Mouse (Mus musculus): ENCODE data around the gene Tmem178b. TPM values are rescaled to one million over a fixed set of nuclear protein-coding genes. Genes with fewer than 3 reads are reported as not detected.

The Tmem178b gene
- polyA plus RNA-seq, 1 experiment from 2014 or later = 0.14 TPM

DNA sequence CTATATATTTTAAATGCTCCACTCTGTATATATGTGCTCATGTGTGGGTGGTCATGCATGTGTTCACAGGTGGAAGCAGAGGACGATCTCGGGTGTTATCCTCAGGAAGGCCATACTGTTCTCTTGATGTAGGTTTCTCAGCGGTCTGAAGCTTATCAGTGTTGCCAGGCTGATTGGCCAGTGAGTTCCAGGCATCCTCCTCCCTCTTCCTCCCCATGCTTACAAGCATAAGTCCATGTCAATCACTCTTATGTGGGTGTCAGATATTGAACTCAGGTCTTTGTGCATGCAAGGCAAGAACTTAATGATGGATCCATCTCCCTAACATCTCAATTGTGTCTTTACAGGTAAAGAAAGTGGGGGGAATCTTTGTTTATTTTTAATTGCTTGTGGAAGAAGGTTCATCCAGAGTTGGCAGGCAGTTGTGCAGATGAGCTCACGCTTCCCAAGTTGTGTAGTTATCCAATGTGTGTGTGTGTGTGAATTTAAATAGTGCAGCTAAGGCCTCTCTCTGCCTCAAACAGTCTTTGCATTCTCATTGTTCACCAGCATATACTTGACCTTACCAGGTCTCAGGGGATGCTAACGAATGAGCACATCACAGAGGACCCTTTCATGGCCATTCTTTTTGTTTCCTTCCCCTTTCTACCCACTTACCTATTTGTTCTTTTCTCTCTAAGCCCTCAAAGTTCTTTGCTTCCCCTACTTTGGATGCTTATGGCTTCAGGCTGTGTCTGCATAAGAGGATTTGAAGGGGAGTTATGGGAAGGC lies 72.8 kb downstream of the Tmem178b start:
- Histone ChIP-seq H3K9me3 (ENCODE audit: control insufficient read depth, low read length) (no peaks in the 10 kb centered on the region), H3K4me1 (replicated peaks; ENCODE audit: control insufficient read depth, insufficient read depth, low read length) (no peaks in the 10 kb centered on the region), H3K4me3 (ENCODE audit: low read length) (no peak overlapping the region), H3K9ac (ENCODE audit: low read length) (no peak overlapping the region), H3K27me3 (ENCODE audit: control insufficient read depth, insufficient read depth, low read depth, low read length) (no peaks in the 10 kb centered on the region), H3K27ac (ENCODE audit: low read length) (no peak overlapping the region), H3K4me2 (ENCODE audit: low read depth, low read length) (no peak overlapping the region), H3K36me3 (ENCODE audit: control insufficient read depth, insufficient read depth, low read length) (no peaks in the 10 kb centered on the region)
- no peak for ATAC-seq (ENCODE audit: low read depth)
- WGBS = 67% methylated on average over 5 of the region's 5 CpGs

DNA sequence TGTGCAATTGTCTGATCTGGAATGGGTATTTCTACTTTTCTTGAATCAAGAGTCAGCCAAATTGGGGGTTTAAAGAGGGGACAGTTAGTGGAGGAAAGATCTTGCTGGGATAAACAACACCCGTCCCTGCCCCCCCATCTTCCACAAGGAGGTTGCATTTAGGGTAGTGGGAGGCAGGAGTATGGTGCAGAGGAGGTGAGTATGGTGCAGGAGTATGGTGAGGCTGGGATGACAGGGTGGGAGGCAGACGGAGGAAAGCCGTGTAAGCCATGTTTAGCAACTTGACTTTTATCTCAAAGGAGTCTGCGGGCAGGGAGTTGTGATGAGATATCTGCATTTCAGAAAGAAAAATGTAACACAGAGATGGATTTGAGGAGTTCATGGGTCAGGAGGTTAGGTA lies 73.5 kb downstream of the Tmem178b start:
- Histone ChIP-seq H3K4me2 (ENCODE audit: low read depth, low read length) (no peak overlapping the region), H3K36me3 (ENCODE audit: control insufficient read depth, insufficient read depth, low read length) (no peaks in the 10 kb centered on the region), H3K9ac (ENCODE audit: low read length) (no peak overlapping the region), H3K27ac (ENCODE audit: low read length) (no peak overlapping the region), H3K4me1 (replicated peaks; ENCODE audit: control insufficient read depth, insufficient read depth, low read length) (no peaks in the 10 kb centered on the region), H3K27me3 (ENCODE audit: control insufficient read depth, insufficient read depth, low read depth, low read length) (no peaks in the 10 kb centered on the region), H3K9me3 (ENCODE audit: control insufficient read depth, low read length) (no peaks in the 10 kb centered on the region), H3K4me3 (ENCODE audit: low read length) (no peak overlapping the region)
- 61% methylated on average over 4 of the region's 4 CpGs for WGBS
- no peak for ATAC-seq (ENCODE audit: low read depth)

GRCm38 (mm10) chr6:39953951-39954350 lies 80.9 kb downstream of the Tmem178b start:
- Histone ChIP-seq H3K36me3 (ENCODE audit: control insufficient read depth, insufficient read depth, low read length) (no peaks in the 10 kb centered on the region), H3K27ac (ENCODE audit: low read length) (no peak overlapping the region), H3K4me3 (ENCODE audit: low read length) (no peak overlapping the region), H3K9me3 (ENCODE audit: control insufficient read depth, low read length) (no peaks in the 10 kb centered on the region), H3K4me1 (replicated peaks; ENCODE audit: control insufficient read depth, insufficient read depth, low read length) (no peaks in the 10 kb centered on the region), H3K9ac (ENCODE audit: low read length) (no peak overlapping the region), H3K4me2 (ENCODE audit: low read depth, low read length) (no peak overlapping the region), H3K27me3 (ENCODE audit: control insufficient read depth, insufficient read depth, low read depth, low read length) (no peaks in the 10 kb centered on the region)
- ATAC-seq (ENCODE audit: low read depth) = no peak
- WGBS = 84% methylated on average over 5 of the region's 5 CpGs

GRCm38 (mm10) chr6:39955211-39955610 lies 82.1 kb downstream of the Tmem178b start:
- Histone ChIP-seq H3K4me2 (ENCODE audit: low read depth, low read length) (no peak overlapping the region), H3K27me3 (ENCODE audit: control insufficient read depth, insufficient read depth, low read depth, low read length) (no peaks in the 10 kb centered on the region), H3K4me3 (ENCODE audit: low read length) (no peak overlapping the region), H3K4me1 (replicated peaks; ENCODE audit: control insufficient read depth, insufficient read depth, low read length) (no peaks in the 10 kb centered on the region), H3K9ac (ENCODE audit: low read length) (no peak overlapping the region), H3K27ac (ENCODE audit: low read length) (no peak overlapping the region), H3K36me3 (ENCODE audit: control insufficient read depth, insufficient read depth, low read length) (no peaks in the 10 kb centered on the region), H3K9me3 (ENCODE audit: control insufficient read depth, low read length) (no peaks in the 10 kb centered on the region)
- ATAC-seq (ENCODE audit: low read depth) = no peak
- 79% methylated on average over 2 of the region's 2 CpGs for WGBS

- Histone ChIP-seq H3K4me2 (ENCODE audit: low read depth, low read length) (no peak overlapping the region), H3K4me3 (ENCODE audit: low read length) (no peak overlapping the region), H3K27ac (ENCODE audit: low read length) (no peak overlapping the region), H3K36me3 (ENCODE audit: control insufficient read depth, insufficient read depth, low read length) (no peaks in the 10 kb centered on the region), H3K27me3 (ENCODE audit: control insufficient read depth, insufficient read depth, low read depth, low read length) (no peaks in the 10 kb centered on the region), H3K9me3 (ENCODE audit: control insufficient read depth, low read length) (no peaks in the 10 kb centered on the region), H3K9ac (ENCODE audit: low read length) (no peak overlapping the region), H3K4me1 (replicated peaks; ENCODE audit: control insufficient read depth, insufficient read depth, low read length) (no peaks in the 10 kb centered on the region)
- ATAC-seq (ENCODE audit: low read depth) = no peak
- 42% methylated on average over 4 of the region's 4 CpGs for WGBS
Measured at GRCm38 (mm10) chr6:39964606-39965005, 91.5 kb downstream of the Tmem178b start.

DNA sequence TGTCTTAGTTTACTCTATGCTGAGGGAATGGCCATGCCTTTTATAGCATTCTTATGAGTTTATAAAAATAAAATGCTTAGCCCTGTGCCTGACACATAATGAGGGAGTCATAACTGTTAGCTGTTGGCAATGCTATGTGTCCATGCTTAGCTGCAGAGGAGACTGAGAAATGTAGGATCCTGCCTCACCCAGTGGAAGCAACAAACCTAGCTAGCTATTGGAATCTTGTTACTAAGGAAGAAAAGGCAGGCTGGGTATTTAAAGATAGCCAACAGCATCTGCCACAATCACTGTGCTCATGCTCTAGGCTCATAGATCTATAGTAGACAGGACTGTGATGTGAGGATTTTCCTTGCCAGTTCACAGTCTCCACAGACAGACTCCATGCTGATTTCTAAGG lies 97.2 kb downstream of the Tmem178b start:
- no peak overlapping the region for H3K27ac ChIP-seq (ENCODE audit: low read length)
- H3K4me3 ChIP-seq (ENCODE audit: low read length) = no peak overlapping the region
- no peaks in the 10 kb centered on the region for H3K9me3 ChIP-seq (ENCODE audit: control insufficient read depth, low read length)
- H3K36me3 ChIP-seq (ENCODE audit: control insufficient read depth, insufficient read depth, low read length) = no peaks in the 10 kb centered on the region
- no peak for ATAC-seq (ENCODE audit: low read depth)
- H3K9ac ChIP-seq (ENCODE audit: low read length) = no peak overlapping the region
- no peak overlapping the region for H3K4me2 ChIP-seq (ENCODE audit: low read depth, low read length)
- no peaks in the 10 kb centered on the region for H3K4me1 ChIP-seq (replicated peaks; ENCODE audit: control insufficient read depth, insufficient read depth, low read length)
- H3K27me3 ChIP-seq (ENCODE audit: control insufficient read depth, insufficient read depth, low read depth, low read length) = no peaks in the 10 kb centered on the region

DNA sequence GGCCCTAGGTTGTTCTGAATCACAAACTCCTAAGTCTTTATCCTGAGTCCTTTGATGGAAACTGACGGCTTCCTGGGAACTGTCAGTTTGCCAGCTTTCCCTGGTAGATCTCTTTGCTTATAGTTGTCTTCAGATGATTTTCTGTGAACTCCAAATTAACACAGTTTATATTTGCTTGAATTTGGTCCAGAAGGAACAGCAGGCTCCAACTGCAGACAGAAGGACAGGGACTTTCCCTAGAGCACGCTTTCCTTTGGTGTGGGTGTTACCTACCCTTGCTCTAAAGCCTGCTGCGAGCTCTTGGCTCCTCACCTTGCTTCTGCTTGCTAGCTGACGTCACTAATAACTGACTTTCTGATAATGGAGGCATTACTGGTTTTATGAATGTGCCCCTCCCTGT lies 105.9 kb downstream of the Tmem178b start:
- no peaks in the 10 kb centered on the region for H3K4me1 ChIP-seq (replicated peaks; ENCODE audit: control insufficient read depth, insufficient read depth, low read length)
- H3K36me3 ChIP-seq (ENCODE audit: control insufficient read depth, insufficient read depth, low read length) = no peaks in the 10 kb centered on the region

GRCm38 (mm10) chr6:39990772-39991171 lies 117.7 kb downstream of the Tmem178b start:
- H3K4me3 ChIP-seq (ENCODE audit: low read length) = no peak overlapping the region
- H3K9me3 ChIP-seq (ENCODE audit: control insufficient read depth, low read length) = no peaks in the 10 kb centered on the region
- peak; percentile 45; the same call in 1 of the 2 replicates for ATAC-seq (ENCODE audit: low read depth)
- H3K4me2 ChIP-seq (ENCODE audit: low read depth, low read length) = no peak overlapping the region
- no peak overlapping the region for H3K9ac ChIP-seq (ENCODE audit: low read length)
- H3K4me1 ChIP-seq (replicated peaks; ENCODE audit: control insufficient read depth, insufficient read depth, low read length) = no peaks in the 10 kb centered on the region
- no peak overlapping the region for H3K27ac ChIP-seq (ENCODE audit: low read length)
- 47% methylated on average over 4 of the region's 4 CpGs for whole genome bisulfite sequencing
- no peaks in the 10 kb centered on the region for H3K36me3 ChIP-seq (ENCODE audit: control insufficient read depth, insufficient read depth, low read length)
- no peaks in the 10 kb centered on the region for H3K27me3 ChIP-seq (ENCODE audit: control insufficient read depth, insufficient read depth, low read depth, low read length)

More for the DNA sequence above, 105.9 kb downstream of the Tmem178b start:
- Histone ChIP-seq H3K4me3 (ENCODE audit: low read length) (no peak overlapping the region), H3K9me3 (ENCODE audit: control insufficient read depth, low read length) (no peaks in the 10 kb centered on the region), H3K9ac (ENCODE audit: low read length) (no peak overlapping the region), H3K4me2 (ENCODE audit: low read depth, low read length) (no peak overlapping the region), H3K27ac (ENCODE audit: low read length) (no peak overlapping the region), H3K27me3 (ENCODE audit: control insufficient read depth, insufficient read depth, low read depth, low read length) (no peaks in the 10 kb centered on the region)
- WGBS = 70% methylated on average over 4 of the region's 4 CpGs
- ATAC-seq (ENCODE audit: low read depth) = no peak

- no peak overlapping the region for H3K4me2 ChIP-seq (ENCODE audit: low read depth, low read length)
- no peak for ATAC-seq (ENCODE audit: low read depth)
- no peaks in the 10 kb centered on the region for H3K36me3 ChIP-seq (ENCODE audit: control insufficient read depth, insufficient read depth, low read length)
- H3K9me3 ChIP-seq (ENCODE audit: control insufficient read depth, low read length) = no peaks in the 10 kb centered on the region
- WGBS = 30% methylated on average over 6 of the region's 6 CpGs
- no peak overlapping the region for H3K27ac ChIP-seq (ENCODE audit: low read length)
- no peaks in the 10 kb centered on the region for H3K4me1 ChIP-seq (replicated peaks; ENCODE audit: control insufficient read depth, insufficient read depth, low read length)
- H3K4me3 ChIP-seq (ENCODE audit: low read length) = no peak overlapping the region
- no peak overlapping the region for H3K9ac ChIP-seq (ENCODE audit: low read length)
- H3K27me3 ChIP-seq (ENCODE audit: control insufficient read depth, insufficient read depth, low read depth, low read length) = no peaks in the 10 kb centered on the region
Measured at GRCm38 (mm10) chr6:39991922-39992321, 118.9 kb downstream of the Tmem178b start.
